Mouse (Mus musculus): ENCODE data around the gene Plcg1.

- TF ChIP-seq CTCF (IDR thresholded peaks at IDR 0.05; ENCODE audit: low read depth) (no peak), EP300 (IDR thresholded peaks at IDR 0.05; ENCODE audit: low read depth) (no peak)
Measured at GRCm38 (mm10) chr2:160731117-160731838, at the start of gene Plcg1.

All from heart, postnatal 0 days (tissue).